Mouse (Mus musculus) colon, adult 2 months (tissue): ENCODE measurements around the gene 6430628N08Rik. TPM values are rescaled to one million over a fixed set of nuclear protein-coding genes. Genes with fewer than 3 reads are reported as not detected.

Experiments
- polyA plus RNA-seq: library from polyadenylated mRNA; depleted of rRNA; stranded (reverse); fragments of >200 nt; gene quantifications from 2 replicates; pipeline ENCODE4 v1.2.3, GENCODE M21; 2012; rRNA removed

The 6430628N08Rik gene
- polyA plus RNA-seq = not detected in 2 replicates

DNA sequence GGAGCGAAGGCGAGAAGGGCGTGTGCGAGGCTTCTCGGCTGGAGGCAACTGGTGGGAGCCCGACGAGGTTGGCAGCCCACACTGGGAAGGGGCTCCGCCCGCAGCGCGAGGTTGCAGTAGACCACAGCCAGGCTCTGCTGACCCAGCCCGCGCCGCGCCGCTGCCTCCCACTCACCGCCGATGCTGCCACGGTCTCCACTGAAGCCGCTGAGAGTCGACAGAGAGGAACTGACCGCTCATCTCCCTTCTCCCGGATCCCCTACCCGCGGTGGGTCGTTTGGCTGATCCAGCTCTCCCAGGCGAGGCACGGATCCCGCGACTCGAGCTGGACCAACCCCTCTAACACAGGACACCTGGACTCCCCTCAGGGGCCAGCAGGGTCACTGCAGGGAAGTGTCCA lies at the start of gene 6430628N08Rik:
TSS of gene 6430628N08Rik (plus strand) at position 113 of the 400 bp plus-strand sequence.

DNA sequence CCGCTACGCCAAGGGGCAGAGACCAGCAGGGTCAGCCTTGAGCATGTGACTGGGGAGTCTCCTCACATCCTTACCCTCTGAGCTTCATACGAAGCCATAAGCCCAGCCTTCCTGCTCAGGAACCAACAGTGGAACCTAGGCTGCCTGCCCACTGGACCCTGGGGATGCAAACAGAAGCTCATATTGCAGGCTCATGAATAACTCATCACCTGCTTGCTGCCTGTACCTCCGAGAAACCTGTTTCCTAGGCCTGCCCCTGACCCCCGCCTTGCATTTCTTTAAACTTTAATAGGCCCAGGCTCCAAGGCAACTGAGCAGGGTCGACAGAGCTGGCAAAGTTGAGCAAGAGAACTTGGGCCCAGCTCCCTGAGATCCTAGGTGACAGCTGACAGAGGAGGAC lies 6.4 kb upstream of the 6430628N08Rik start, which contains the start of gene Kncn:
TSS of gene Kncn (plus strand) at position 379 of the 400 bp plus-strand sequence.

DNA sequence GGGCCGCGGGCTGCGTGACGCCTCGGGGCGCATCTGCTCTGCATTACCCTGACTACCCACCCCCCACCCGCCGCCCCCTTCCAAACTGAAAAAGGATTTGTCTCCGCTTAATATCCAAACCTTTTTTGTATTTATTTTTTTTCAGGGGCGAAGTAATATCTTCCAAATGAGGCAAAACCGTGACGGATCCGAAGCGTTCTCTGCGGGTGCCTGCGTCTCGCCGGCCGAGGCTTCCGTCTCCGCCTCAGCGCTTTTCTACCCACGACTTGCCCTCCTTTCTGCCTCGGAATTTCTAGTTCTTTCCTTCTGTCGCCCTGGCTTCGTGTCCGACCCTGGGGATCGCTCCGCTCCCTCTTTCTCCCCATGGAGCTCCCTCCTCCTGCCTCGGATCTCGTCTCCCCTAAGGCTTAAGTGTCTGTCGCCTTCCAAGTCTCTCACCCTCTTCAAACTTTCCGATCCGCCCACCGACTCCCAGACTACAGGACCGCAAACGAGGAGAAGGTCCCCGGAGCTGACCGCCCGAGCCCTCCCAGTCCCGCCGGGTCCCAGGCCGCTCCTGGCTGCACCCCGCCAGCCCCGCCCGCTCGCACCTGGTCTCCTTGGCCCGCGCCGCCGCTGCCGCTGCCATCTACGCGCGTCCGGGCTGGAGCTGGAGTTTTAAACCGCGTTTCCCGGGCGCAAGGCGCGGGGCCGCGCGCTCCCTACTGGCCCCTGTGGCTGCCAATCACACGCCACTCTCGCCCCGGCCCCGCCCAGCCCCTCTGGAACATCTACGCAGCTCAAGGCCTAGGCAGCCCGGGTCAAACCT lies 49.0 kb downstream of the 6430628N08Rik start, which contains the start of gene Dmbx1:
TSS of gene Dmbx1 (minus strand) at position 632 of the 808 bp plus-strand sequence.

Other genes starting within 250 kb of the 6430628N08Rik start
- gene Cyp4b1, start 242.9 kb upstream of the 6430628N08Rik start, polyA plus RNA-seq = 14.0 and 31.0 TPM in 2 replicates
- gene Efcab14, start 152.9 kb upstream of the 6430628N08Rik start, polyA plus RNA-seq = 32.9 and 33.9 TPM in 2 replicates
- 0.30 TPM in 1 of 2 replicates, not detected in the other for gene Tex38, start 109.6 kb upstream of the 6430628N08Rik start, polyA plus RNA-seq
- 41.3 and 58.8 TPM in 2 replicates for gene Atpaf1, start 105.9 kb upstream of the 6430628N08Rik start, polyA plus RNA-seq
- gene Mob3c, start 62.6 kb upstream of the 6430628N08Rik start, polyA plus RNA-seq = 30.4 and 39.2 TPM in 2 replicates
- 29.5 and 30.2 TPM in 2 replicates for gene Mknk1, start 51.5 kb upstream of the 6430628N08Rik start, polyA plus RNA-seq
- gene Kncn, start 6.3 kb upstream of the 6430628N08Rik start, polyA plus RNA-seq = not detected in 2 replicates
- not detected in 2 replicates for gene Dmbx1, start 49.3 kb downstream of the 6430628N08Rik start, polyA plus RNA-seq
- 40.5 and 63.8 TPM in 2 replicates for gene Faah, start 127.3 kb downstream of the 6430628N08Rik start, polyA plus RNA-seq
- 5.4 and 6.4 TPM in 2 replicates for gene Nsun4, start 163.2 kb downstream of the 6430628N08Rik start, polyA plus RNA-seq
- 108 and 143 TPM in 2 replicates for gene Uqcrh, start 184.4 kb downstream of the 6430628N08Rik start, polyA plus RNA-seq
- gene Lrrc41, start 184.6 kb downstream of the 6430628N08Rik start, polyA plus RNA-seq = 65.1 and 95.1 TPM in 2 replicates
- gene Rad54l, start 233.0 kb downstream of the 6430628N08Rik start, polyA plus RNA-seq = 1.7 and 2.0 TPM in 2 replicates
- 26.3 and 26.9 TPM in 2 replicates for gene Pomgnt1, start 233.2 kb downstream of the 6430628N08Rik start, polyA plus RNA-seq